8 mouse cellular contexts compared by ENCODE assay signal in genomic region chr17:81738311-81738755, GRCm38 (mm10). TPM values are rescaled to one million over a fixed set of nuclear protein-coding genes. Genes with fewer than 3 reads are reported as not detected.
DNase-seq lines count a peak whose midpoint lies in the region; ATAC-seq and TF ChIP-seq lines count a peak whose summit lies in the region.

Gene Slc8a1 (minus strand): TSS chr17:81738377.

- intact Hi-C loops in gastrocnemius, postnatal 36 days (cut with DNase I): no loop called here

- peak; percentile 42 to 46 for DNase-seq in cerebellum, adult 18-20 months
- no peak for DNase-seq in gastrocnemius, postnatal 36 days
- DNase-seq in liver: no peak
- DNase-seq in retina, embryonic 14.5 days (ENCODE audit: low spot score): no peak
- DNase-seq in kidney, adult 18-20 months: no peak

- no peak within 1 kb of the TSS for H3K4me3 ChIP-seq in bone marrow macrophage, adult 2 months (ENCODE audit: insufficient read depth, low read length)
- H3K4me3 ChIP-seq in intestine, embryonic 15.5 days (replicated peaks): no peak within 1 kb of the TSS
- H3K4me3 ChIP-seq in midbrain, embryonic 16.5 days (ENCODE audit: low read depth, low read length): no peak within 1 kb of the TSS

- H3K27me3 ChIP-seq in intestine, embryonic 15.5 days (replicated peaks): no peaks in the 10 kb centered on the region
- H3K27me3 ChIP-seq in midbrain, embryonic 16.5 days (ENCODE audit: control insufficient read depth, insufficient read depth, low read depth, low read length): no peaks in the 10 kb centered on the region

- no peak within 1 kb of the TSS for H3K27ac ChIP-seq in bone marrow macrophage, adult 2 months (ENCODE audit: insufficient read depth, low read depth, low read length)
- H3K27ac ChIP-seq in intestine, embryonic 15.5 days: no peak within 1 kb of the TSS
- no peak within 1 kb of the TSS for H3K27ac ChIP-seq in midbrain, embryonic 16.5 days (ENCODE audit: low read length)

- H3K4me2 ChIP-seq in intestine, embryonic 15.5 days (replicated peaks): no peak within 1 kb of the TSS
- no peak within 1 kb of the TSS for H3K4me2 ChIP-seq in midbrain, embryonic 16.5 days (ENCODE audit: low read length)

- TF ChIP-seq POLR2A in bone marrow macrophage, adult 2 months (IDR thresholded peaks at IDR 0.05; ENCODE audit: borderline replicate concordance, low read depth, low read length): no peak

- TF ChIP-seq CTCF in bone marrow macrophage, adult 2 months (IDR thresholded peaks at IDR 0.05; ENCODE audit: low read depth, low read length): no peak

- no peaks in the 10 kb centered on the region for H3K9me3 ChIP-seq in intestine, embryonic 15.5 days
- H3K9me3 ChIP-seq in midbrain, embryonic 16.5 days (replicated peaks; ENCODE audit: control insufficient read depth, low read length, poor library complexity, severe bottlenecking): no peaks in the 10 kb centered on the region

- ATAC-seq in intestine, embryonic 15.5 days: 0 out of 2 replicates have a peak, but pooled peaks have one; percentile 12
- no peak for ATAC-seq in midbrain, embryonic 16.5 days

- 72% methylated on average over 14 of the region's 14 CpGs for WGBS in intestine, embryonic 15.5 days
- WGBS in midbrain, embryonic 16.5 days: 86% methylated on average over 14 of the region's 14 CpGs

- H3K4me1 ChIP-seq in bone marrow macrophage, adult 2 months (ENCODE audit: control insufficient read depth, insufficient read depth, low read length): no peaks in the 10 kb centered on the region
- no peaks in the 10 kb centered on the region for H3K4me1 ChIP-seq in intestine, embryonic 15.5 days (replicated peaks)
- H3K4me1 ChIP-seq in midbrain, embryonic 16.5 days (ENCODE audit: control insufficient read depth, insufficient read depth, low read length): no peaks in the 10 kb centered on the region

- H3K9ac ChIP-seq in intestine, embryonic 15.5 days: no peak within 1 kb of the TSS
- no peak within 1 kb of the TSS for H3K9ac ChIP-seq in midbrain, embryonic 16.5 days (ENCODE audit: low read depth, low read length)

- H3K36me3 ChIP-seq in intestine, embryonic 15.5 days: no peaks in the 10 kb centered on the region
- H3K36me3 ChIP-seq in midbrain, embryonic 16.5 days (ENCODE audit: control insufficient read depth, insufficient read depth, low read length): no peaks in the 10 kb centered on the region

RNA-seq across cellular contexts. Expression of gene Slc8a1, which starts in this region (rescaled TPM):
- 42.2 and 46.2 TPM in 2 replicates for polyA plus RNA-seq in bone marrow macrophage, adult 2 months (2012; ENCODE audit: insufficient read depth, insufficient read length, missing spikeins)
- total RNA-seq in gastrocnemius, postnatal 36 days (2021): 10 to 100 TPM; 17.0 to 19.3 TPM
- polyA plus RNA-seq in intestine, embryonic 15.5 days (2015; fragmentation: Nextera tagmentation; extraction: Ambion mirVana): 5.1 and 5.5 TPM in 2 replicates
- 15.9 and 17.2 TPM in 2 replicates for polyA plus RNA-seq in midbrain, embryonic 16.5 days (2015; fragmentation: Nextera tagmentation; extraction: Ambion mirVana)

Comparison
In these comparisons a context has a peak if more than half of its experiments do, and no peak if none do; other contexts are left out.
1. DNase-seq: peak in cerebellum, adult 18-20 months (2 of 2); none in gastrocnemius, postnatal 36 days (0 of 2), liver (single experiment), retina, embryonic 14.5 days (single experiment) and kidney, adult 18-20 months (single experiment).